Mouse (Mus musculus) ES-CJ7 (cell line): Measurements from ENCODE around the gene Btbd35f15.
"Not testable (repeated sequence)": the region's sequence is repeated elsewhere in the genome, so short reads cannot be mapped to it uniquely, and the experiment has no call there.

Source experiments
- DNase-seq: peaks from one replicate; pipeline ENCODE4 v3.0.0; 2011; ENCODE audit warnings: low read depth, low spot score

Gene Btbd35f15

GRCm38 (mm10) chrX:33577214-33577613 lies at the start of gene Btbd35f15:
TSS of gene Btbd35f15 (minus strand) at chrX:33577314.
- not testable (repeated sequence) for DNase-seq
